Mouse (Mus musculus) ES-Bruce4 (cell line): ENCODE measurements around the gene Sh3bgrl3. TPM values are rescaled to one million over a fixed set of nuclear protein-coding genes. Genes with fewer than 3 reads are reported as not detected.

Experiments
- H3K27ac ChIP-seq: 2 replicates; pipeline ENCODE4 v1.5.1; 2012; ENCODE audit warnings: low read length, inconsistent platforms; ENCODE audit not compliant: insufficient read depth
- H3K27me3 ChIP-seq: 2 replicates; pipeline ENCODE4 v1.6.1; 2012; ENCODE audit warnings: mild to moderate bottlenecking, low read length, inconsistent platforms; ENCODE audit not compliant: control insufficient read depth, poor library complexity, insufficient read depth, severe bottlenecking
- H3K36me3 ChIP-seq: 2 replicates; pipeline ENCODE4 v1.6.1; 2012; ENCODE audit warnings: inconsistent platforms, mild to moderate bottlenecking, low read length, moderate library complexity; ENCODE audit not compliant: control insufficient read depth, poor library complexity, insufficient read depth, severe bottlenecking
- H3K4me1 ChIP-seq: one replicate; pipeline ENCODE4 v1.8.1; 2011; ENCODE audit warnings: low read length; ENCODE audit not compliant: control insufficient read depth, insufficient read depth
- H3K4me3 ChIP-seq: 2 replicates; pipeline ENCODE4 v1.5.1; 2011; ENCODE audit warnings: low read depth, mild to moderate bottlenecking, low read length
- H3K9ac ChIP-seq: 2 replicates; pipeline ENCODE4 v1.6.1; 2012; ENCODE audit warnings: low read depth, mild to moderate bottlenecking, inconsistent platforms; ENCODE audit not compliant: poor library complexity, severe bottlenecking
- H3K9me3 ChIP-seq: replicated peaks from 2 replicates; pipeline ENCODE4 v1.6.1; 2012; ENCODE audit warnings: mild to moderate bottlenecking, low read length, inconsistent platforms; ENCODE audit not compliant: control insufficient read depth, poor library complexity, insufficient read depth, severe bottlenecking
- CTCF ChIP-seq: IDR thresholded peaks from one replicate; pipeline ENCODE4 v1.8.1; 2011; ENCODE audit warnings: low read depth, low read length
- EP300 ChIP-seq: IDR thresholded peaks from 2 replicates; pipeline ENCODE4 v1.6.1; 2011; ENCODE audit warnings: low read depth, low read length; ENCODE audit not compliant: insufficient read depth
- POLR2A ChIP-seq: IDR thresholded peaks from one replicate; pipeline ENCODE4 v1.8.1; 2011; ENCODE audit warnings: low read length; ENCODE audit not compliant: insufficient read depth
- polyA plus RNA-seq: library from polyadenylated mRNA; stranded (reverse); fragments of >200 nt; gene quantifications from 2 replicates; pipeline ENCODE4 v1.2.4, GENCODE M21; 2011; ENCODE audit warnings: low read depth; ENCODE audit not compliant: missing spikeins, insufficient read depth, insufficient read length

Gene Sh3bgrl3
- polyA plus RNA-seq, 1 experiment, result 106 TPM

DNA sequence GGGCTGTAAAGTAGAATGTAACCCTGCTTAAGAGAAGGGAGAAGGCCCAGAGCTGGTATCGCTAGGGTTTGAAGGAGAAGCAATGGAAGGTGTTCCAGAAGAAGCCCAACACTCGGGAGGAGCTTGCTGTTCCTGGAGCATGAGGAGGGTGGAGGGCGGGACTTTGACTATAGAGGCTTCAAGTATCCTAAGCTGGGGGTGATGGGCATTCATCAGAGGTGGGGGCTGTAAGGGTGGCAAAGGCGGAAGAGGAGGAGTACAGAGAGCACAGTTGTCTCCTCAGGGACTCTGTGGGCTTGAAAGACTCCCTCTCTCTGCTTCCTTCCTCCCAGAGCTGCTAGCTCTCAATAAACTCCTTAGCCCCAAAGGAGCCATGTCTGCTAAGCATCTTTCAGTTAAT is 28.3 kb downstream of the Sh3bgrl3 start:
- no peak overlapping the region for H3K9ac ChIP-seq
- no peak for TF ChIP-seq EP300
- TF ChIP-seq POLR2A, result no peak
- no peak for TF ChIP-seq CTCF
- no peaks in the 10 kb centered on the region for H3K9me3 ChIP-seq
- H3K27ac ChIP-seq, result no peak overlapping the region
- H3K4me1 ChIP-seq, result no peaks in the 10 kb centered on the region
- H3K27me3 ChIP-seq, result no peaks in the 10 kb centered on the region
- H3K36me3 ChIP-seq, result no peaks in the 10 kb centered on the region
- no peak overlapping the region for H3K4me3 ChIP-seq

DNA sequence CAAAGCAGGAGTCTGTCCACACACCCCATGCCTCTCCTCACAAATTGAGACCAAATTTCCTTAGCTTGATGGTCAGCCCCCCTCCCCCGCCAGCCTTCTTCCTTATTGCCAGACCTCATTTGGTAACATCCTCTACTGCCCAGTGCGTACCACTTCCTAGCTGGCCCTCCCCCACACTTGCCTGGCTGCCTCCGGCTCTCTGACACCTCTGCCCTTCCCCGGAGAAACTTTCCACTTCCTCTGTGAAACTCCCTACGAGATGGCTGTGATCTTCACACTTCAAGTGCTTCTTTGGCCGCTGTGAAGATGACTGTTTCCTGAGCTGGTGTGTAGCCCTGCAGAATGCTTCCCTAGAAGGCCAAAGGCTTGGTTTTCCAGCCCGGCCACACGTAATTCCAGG is 30.0 kb downstream of the Sh3bgrl3 start:
- Histone ChIP-seq H3K27me3 (no peaks in the 10 kb centered on the region), H3K9me3 (no peaks in the 10 kb centered on the region), H3K4me3 (no peak overlapping the region), H3K36me3 (no peaks in the 10 kb centered on the region), H3K4me1 (peaks cover 2% of the 10 kb centered on the region), H3K9ac (no peak overlapping the region), H3K27ac (no peak overlapping the region)
- TF ChIP-seq POLR2A (no peak), EP300 (no peak)

DNA sequence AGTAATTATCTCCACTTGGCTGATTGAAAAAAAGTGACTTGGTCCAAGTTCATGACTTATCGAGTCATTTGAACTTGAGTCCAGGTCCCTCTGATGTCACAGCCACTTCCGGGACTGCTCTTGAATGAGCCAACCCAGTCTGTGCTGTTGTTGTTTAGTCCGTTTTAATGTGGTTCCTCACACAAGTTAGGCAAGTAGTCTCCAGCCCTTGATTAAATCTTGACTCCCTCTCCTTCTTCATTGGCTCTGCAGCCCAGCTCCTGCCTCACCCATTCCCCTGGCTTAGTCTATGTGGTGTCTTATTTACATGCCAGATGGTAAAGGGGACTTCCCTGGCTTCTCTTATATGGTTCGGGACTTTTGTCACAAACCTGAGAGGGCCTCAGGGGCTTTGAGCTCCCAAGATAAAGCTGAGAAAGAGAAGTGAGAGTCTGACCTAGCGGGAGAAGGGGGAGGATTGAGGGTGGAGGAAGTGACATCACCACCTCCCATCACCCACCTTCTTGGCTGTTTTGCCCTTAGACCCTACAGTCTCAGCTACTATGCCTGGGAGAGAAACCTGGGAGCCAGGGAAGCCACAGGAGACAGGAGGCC is 31.5 kb downstream of the Sh3bgrl3 start:
- no peak overlapping the region for H3K27ac ChIP-seq
- no peaks in the 10 kb centered on the region for H3K9me3 ChIP-seq
- TF ChIP-seq CTCF (no peak), EP300 (no peak), POLR2A (no peak)
- no peak overlapping the region for H3K4me3 ChIP-seq
- H3K36me3 ChIP-seq, result no peaks in the 10 kb centered on the region
- peaks cover 2% of the 10 kb centered on the region for H3K4me1 ChIP-seq
- no peak overlapping the region for H3K9ac ChIP-seq
- H3K27me3 ChIP-seq, result no peaks in the 10 kb centered on the region

DNA sequence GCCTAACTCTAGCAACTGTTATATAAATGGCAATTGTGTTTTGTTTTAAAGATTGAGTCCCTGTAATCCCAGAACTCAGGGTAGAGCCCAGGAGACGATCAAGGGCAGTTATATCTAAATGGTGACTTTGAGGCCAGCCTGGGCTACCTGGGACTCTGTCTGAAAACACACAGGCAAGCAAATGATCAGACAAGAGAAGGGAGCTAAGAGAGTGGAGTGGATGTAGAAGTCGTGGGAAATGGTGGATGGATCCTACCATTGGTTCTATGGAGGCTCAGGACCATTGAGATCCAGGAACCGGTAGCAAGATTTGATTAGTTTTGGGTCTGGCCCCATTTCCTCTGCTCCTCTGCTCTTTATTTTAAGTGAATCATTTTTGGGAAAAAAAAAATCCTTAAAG is 32.5 kb downstream of the Sh3bgrl3 start:
- TF ChIP-seq POLR2A, result no peak
- TF ChIP-seq CTCF, result no peak
- no peak for TF ChIP-seq EP300
- Histone ChIP-seq H3K36me3 (no peaks in the 10 kb centered on the region), H3K27ac (no peak overlapping the region), H3K4me1 (peaks cover 2% of the 10 kb centered on the region), H3K4me3 (no peak overlapping the region), H3K9ac (no peak overlapping the region), H3K27me3 (no peaks in the 10 kb centered on the region), H3K9me3 (no peaks in the 10 kb centered on the region)

DNA sequence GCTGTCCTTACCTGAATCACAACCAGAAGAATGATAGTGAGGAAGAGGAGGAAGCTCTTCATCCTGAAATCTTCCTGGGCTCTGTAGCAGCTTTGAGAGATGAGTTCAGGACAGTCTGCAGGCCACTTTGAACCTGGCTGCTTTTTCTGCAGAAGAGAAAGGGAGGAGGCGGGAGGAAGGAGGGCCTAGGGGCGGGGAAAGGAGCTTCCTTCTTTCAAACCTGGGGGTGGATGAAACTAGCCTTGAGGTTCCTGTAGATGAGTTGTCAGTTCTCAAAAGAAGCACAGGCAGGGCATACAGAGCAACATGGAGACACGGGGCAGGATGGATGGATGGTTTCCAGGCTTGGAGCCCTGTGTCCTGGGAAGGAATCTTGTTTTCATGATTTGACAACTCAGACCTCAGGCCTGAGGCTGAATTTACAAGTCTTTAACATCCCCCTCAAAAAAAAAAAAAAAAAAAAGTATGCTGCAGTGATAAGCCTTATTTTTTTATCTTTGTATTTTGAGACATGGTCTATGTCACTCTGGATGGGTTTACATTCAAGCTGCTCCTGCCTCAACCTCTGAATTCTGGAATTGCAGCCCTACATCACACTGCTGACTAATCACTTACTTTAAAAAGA is 33.6 kb downstream of the Sh3bgrl3 start, which contains the start of gene Cd52:
Gene Cd52 (minus strand): TSS at position 160 of the 625 bp plus-strand sequence.
- no peaks in the 10 kb centered on the region for H3K9me3 ChIP-seq
- H3K36me3 ChIP-seq, result no peaks in the 10 kb centered on the region
- no peak within 1 kb of the TSS for H3K27ac ChIP-seq
- TF ChIP-seq POLR2A, result no peak
- no peak for TF ChIP-seq EP300
- TF ChIP-seq CTCF, result no peak
- H3K4me3 ChIP-seq, result no peak within 1 kb of the TSS
- no peak within 1 kb of the TSS for H3K9ac ChIP-seq
- peaks cover 2% of the 10 kb centered on the region for H3K4me1 ChIP-seq
- H3K27me3 ChIP-seq, result no peaks in the 10 kb centered on the region

DNA sequence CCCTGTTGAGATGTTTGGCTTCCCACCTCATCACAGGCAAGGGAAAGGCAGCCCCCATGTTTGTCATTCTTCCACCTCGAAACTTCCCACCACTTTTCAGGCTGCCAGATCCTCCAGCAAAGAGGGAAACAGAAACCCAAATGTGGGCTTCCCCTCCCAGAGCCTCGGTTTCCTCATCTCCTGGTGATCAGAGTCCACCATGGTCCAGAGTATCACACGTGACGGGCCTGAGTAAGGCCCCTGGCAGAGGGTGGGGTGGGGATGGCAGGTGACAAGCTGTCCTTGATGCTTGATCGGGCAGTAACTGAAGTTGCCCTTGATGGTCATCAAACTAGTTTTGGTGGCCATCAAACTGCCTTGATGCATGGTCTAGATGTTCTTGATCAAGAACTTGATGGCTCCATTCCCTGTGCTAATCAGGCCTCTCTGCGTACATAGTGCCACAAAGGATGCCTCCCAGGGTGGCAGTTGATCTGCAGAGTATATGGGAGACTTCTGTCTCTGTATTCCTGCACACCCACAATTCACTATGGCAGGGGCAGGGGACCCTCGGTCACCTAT is 34.5 kb downstream of the Sh3bgrl3 start:
- Histone ChIP-seq H3K36me3 (no peaks in the 10 kb centered on the region), H3K27ac (no peak overlapping the region), H3K27me3 (no peaks in the 10 kb centered on the region), H3K9ac (no peak overlapping the region), H3K4me3 (no peak overlapping the region), H3K4me1 (peaks cover 2% of the 10 kb centered on the region), H3K9me3 (no peaks in the 10 kb centered on the region)
- TF ChIP-seq POLR2A (no peak), EP300 (no peak), CTCF (no peak)
